Mouse (Mus musculus) neutrophil, adult 5-6 weeks (primary cell): Measurements from ENCODE around the gene Tmem161b. TPM values are rescaled to one million over a fixed set of nuclear protein-coding genes. Genes with fewer than 3 reads are reported as not detected.
"Not testable (repeated sequence)": the region's sequence is repeated elsewhere in the genome, so short reads cannot be mapped to it uniquely, and the experiment has no call there.

Experiments used
- ATAC-seq: fragments of 151-379, 151-347 bp; 2 replicates; pipeline ENCODE4 v1.8.0; 2017; ENCODE audit warnings: mild to moderate bottlenecking, moderate TSS enrichment; ENCODE audit not compliant: insufficient number of reproducible peaks, poor library complexity, low FRiP score, severe bottlenecking; ENCODE audit errors: extremely low read depth
- total RNA-seq: library from RNA; stranded (forward); fragments of 200-1000 nt; gene quantifications from 2 replicates; pipeline ENCODE4 v1.2.3, GENCODE M21; 2017

Gene Tmem161b
- total RNA-seq, result 21.9 and 22.1 TPM in 2 replicates

DNA sequence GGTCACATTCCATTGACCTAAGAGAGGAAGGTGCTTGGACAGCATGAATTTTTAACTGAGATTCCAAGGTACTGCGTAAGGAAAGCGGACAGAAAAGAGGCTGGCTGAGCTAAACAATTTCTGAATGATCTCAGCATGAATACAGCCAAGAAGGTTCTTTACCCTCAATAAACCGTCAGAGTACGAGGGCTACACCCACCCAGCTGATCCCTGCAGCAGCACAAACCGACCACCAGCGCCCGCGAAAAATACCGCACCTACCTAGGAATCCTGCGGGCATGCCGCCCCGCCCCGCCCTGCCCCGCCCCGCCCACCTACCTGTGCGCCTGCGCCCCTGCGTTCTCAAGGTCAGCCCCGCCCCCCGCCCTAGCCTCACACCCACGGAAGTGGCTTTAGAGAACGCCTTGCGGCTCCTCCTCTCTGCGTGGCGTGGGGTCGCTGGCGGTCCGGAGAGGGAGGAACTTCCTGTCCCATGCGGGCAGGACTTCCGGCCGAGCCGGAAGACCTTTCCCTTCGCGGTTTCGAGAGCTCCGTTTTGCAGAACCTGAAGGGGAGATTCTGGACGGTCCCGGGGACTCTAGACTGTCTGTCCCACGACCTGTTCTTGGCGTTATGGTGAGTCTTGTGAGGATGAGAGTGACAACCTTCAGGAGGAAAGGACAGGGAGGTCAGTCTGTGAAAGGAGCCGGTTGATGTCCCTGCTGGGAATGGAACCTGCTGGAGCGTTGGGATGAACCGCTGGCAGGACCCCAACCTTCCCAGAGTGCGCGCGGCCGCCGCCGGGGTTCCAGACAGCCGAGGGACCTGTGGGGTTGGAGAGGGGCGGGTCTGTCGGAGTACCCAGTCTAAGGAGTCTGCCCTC, at the start of gene Tmem161b:
Gene Tmem161b (plus strand): TSS at position 477 of the 862 bp plus-strand sequence.
- ATAC-seq, result peak; percentile 100

- ATAC-seq, result not testable (repeated sequence)
Observed at GRCm38 (mm10) chr13:84185835-84186234, 36.3 kb upstream of the Tmem161b start.

DNA sequence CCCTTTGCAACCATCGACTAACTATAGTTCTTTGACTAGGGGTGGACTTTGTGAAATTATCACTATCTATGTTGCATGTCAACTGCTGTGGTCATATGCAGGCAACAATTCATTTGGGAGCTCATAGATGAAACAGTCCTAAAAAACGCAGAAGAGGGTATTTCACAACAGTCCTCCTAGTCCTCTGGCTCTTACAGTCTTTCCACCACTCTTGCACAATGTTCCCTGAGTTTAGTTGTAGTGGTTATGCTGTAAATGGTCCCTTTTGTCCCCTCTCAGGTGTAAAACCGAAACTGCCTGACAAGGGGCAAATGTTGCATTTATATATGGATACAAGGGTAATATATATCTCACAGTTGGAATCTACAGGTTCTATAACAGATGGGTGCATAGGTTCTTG, 29.4 kb upstream of the Tmem161b start:
- ATAC-seq, result no peak

DNA sequence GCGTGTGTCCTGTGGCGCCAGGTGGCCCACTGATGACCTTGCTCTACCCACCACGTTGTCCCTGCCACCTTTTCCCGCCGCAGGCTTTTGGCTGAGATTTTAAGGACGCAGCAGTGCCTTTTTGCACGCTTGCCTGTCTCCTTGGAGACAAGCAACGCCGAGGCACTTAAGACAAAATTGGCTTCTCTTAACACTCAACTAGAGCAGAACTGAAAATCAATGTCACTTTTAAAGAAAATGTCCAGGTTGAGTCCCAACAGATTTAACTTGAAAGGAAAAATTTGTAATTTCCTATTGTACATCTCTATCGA, 541 bp downstream of the Tmem161b start:
- no peak for ATAC-seq

- ATAC-seq, result no peak
Observed at GRCm38 (mm10) chr13:84223018-84223417, 922 bp downstream of the Tmem161b start.

DNA sequence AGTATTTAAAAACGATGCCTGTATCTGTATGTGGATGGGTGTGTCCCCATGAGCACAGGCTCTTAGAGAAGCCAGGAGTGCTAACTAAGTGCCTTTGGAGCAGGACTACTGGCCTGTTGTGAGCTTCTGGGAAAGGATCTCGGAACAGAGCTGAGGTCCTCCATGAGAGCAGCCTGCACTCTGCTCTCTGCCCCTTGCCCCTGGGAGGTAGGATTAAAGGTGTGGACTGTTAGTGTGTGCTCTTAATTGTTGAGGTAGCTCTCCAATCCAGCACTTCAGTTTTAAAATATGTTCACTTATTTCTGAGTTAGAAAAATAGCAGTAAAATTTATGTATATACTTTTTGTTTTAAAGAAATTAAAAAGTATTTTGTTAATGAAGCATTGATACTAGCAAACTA, 11.9 kb downstream of the Tmem161b start:
- ATAC-seq, result no peak

- ATAC-seq, result no peak
Observed at GRCm38 (mm10) chr13:84236768-84237167, 14.7 kb downstream of the Tmem161b start.

DNA sequence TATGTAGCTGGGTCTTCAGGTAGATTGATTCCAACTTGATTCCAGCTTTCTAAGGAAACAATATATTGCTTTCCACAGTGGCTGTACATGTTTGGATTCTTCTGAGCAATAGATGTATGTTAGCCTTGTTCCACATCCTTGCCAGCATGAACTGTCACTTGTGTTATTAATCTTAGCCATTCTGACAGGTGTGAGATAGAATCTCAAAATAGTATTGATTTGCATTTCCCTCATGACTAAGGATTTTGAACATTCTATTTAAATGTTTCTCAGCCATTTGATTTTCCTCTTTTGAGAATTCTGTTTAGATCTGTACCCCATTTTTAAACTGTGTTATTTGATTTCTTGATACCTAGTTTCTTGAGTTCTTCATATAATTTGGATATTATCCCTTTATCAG, 16.1 kb downstream of the Tmem161b start:
- ATAC-seq, result no peak

DNA sequence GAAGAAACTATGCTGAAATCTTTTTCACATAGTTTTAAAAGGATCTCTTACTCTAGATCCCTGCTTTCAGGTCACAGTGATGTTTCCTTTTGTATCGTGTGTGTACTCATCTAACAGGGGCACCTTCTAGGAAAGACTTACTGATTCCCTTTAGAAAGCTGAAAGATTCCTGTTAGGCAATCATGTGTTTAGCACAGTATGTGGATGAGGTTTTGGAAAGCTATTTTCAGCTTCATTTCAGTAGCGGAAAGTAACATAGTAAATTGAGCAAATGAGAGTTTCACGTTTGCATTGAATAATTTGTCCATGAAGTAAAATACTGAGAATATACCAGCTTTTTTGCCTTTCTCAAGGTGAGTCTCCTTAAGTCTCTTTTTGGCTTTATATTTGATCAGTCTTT, 26.0 kb downstream of the Tmem161b start:
- no peak for ATAC-seq

- no peak for ATAC-seq
Observed at GRCm38 (mm10) chr13:84251295-84251694, 29.2 kb downstream of the Tmem161b start.

DNA sequence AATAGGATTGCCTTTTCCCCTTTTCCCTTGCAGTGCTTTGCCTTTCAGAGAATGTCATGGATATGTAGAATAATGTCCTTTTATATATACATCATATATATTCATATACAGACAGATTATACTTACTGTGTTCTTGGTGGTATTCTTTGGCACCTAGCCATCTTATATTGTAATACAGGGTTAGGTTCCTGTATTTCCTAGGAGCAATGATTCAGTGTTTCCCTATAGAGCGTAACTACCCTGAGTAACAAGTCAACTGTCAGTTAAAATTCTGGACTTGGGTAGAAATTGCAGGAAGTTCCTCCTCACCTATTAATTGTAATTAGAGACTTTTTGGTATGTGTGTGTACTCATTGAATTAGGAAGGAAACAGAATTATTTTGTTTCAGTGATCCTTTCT, 33.0 kb downstream of the Tmem161b start:
- ATAC-seq, result no peak

GRCm38 (mm10) chr13:84264418-84264817, 42.3 kb downstream of the Tmem161b start:
- ATAC-seq, result not testable (repeated sequence)

DNA sequence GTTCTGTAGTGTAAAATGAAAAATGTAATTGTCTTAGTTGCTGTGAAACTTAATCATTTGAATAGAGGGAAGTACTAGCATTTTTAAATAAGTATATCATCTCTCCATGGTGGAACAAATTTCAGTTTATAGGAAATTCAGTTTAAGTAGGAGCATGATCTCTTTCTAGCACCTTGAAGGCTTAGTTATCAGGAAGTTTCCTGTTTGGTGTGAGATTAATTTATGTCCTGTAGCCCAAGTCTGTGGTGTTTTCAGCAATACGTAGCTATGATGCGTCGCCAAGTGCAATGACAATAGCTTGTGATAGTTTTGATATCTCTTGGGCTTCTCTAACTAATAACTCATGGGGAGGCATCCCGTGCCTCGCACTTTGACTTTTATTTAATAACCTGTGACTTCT, 54.1 kb downstream of the Tmem161b start:
- ATAC-seq, result no peak

DNA sequence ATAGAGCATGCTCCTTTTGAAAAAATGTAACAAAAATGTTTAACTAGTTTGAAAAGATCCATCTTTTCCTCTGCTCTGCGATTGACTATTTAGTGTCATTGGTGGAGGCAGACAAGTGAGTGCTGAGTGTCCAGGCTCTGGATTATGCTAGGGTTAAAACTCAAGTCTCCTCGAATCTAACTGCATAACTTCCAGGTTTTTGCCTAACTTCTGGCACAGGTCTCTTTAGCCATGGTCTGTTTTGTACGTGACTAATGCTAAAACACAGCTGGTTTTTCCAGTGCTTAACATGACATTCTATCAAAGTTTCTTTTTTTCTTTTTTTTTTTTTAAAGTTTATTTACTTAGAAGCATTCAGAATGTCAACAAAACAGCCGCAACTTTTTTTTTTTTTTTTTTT, 58.3 kb downstream of the Tmem161b start:
- ATAC-seq, result no peak

DNA sequence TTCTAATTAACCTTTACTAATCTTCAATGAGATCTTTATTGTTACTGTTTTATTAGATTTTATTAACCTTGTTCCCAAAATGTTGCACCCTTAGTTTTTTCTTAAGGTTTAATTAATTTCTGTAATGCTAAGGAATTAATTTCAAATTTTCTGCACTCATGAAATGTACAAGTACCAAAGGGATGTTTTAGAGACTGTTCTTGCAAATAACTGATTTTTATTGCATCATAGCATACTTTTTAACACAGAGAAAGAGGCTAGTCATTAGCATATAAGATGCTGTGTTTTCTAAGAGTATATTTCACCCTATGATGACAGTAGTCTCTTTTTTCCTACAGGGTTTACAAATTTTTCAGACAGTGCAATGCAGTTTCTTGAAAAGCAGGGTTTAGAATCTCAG, 60.9 kb downstream of the Tmem161b start:
- ATAC-seq, result no peak

- no peak for ATAC-seq
Observed at GRCm38 (mm10) chr13:84284764-84285558, 62.9 kb downstream of the Tmem161b start.

DNA sequence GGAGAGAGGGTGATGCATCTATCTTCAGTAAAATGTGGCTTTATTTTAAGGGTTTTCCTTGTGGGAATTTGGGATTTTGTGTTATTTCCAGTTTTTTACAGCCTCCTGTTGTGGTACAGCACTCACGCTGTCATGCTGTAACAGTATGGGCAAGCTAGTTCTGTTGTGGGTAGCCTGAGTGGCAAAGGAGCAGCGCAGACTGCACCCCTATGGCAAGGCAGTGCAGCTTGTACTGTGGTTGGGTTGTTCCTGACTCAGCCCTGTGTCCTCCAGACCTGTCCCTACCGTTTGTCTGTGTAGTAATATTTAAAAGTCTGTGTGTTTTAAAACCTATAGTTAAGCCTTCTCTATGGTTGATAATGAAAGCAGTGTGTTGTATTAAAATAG, 63.5 kb downstream of the Tmem161b start:
- ATAC-seq, result no peak

DNA sequence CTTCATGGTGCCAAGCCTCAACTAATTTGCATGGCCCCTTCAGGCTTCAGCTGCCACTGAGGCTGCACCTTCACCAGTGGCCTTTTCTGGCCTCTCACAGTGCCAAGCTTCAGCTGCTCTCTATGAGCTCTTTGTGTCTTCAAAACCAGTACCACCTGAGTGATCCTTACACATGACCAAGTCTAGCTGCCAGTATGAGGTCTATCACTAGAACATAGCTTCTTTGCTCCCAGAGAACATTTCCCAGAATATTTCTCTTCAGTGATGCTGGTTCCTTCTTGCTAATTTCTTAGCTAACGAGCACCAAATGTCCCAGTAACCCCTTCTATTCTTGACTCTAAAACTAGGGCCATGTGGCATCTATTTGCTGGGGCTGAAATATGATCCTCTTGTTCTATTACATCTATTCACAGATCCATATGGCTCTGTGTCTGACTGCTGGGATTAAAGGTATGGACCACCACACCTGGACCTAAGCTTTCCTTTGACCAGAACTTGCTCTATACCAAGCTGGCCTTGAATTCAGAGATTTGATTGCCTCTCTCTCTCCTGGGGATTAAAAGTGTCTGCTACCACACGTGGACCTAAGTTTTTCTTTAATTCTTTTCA, 77.5 kb downstream of the Tmem161b start:
- no peak for ATAC-seq

DNA sequence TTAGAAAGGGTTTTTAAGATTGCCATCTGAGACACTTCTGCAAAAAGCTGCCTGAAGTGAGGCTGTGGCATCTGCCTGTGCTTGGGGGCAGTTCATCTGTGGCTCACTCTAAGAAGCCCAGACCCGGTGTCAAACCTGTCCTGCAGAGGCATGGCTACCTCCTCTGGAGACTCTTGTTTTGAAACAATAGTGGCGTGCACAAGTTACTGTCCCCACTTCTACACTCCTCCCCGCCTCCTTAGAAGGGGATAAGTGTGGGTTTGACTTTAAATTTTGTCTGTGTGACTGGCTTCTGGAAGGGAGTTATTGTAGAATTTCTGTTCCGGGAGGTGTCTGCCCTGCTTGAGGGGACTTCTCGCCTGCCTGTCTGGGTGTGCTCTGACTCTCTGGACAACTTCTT, 121.2 kb downstream of the Tmem161b start:
- ATAC-seq, result no peak
